Mouse (Mus musculus): ENCODE results near the gene BC005561.
A peak's percentile ranks its signal among the peaks of the same experiment; 100 is the strongest.

BC005561 gene

DNA sequence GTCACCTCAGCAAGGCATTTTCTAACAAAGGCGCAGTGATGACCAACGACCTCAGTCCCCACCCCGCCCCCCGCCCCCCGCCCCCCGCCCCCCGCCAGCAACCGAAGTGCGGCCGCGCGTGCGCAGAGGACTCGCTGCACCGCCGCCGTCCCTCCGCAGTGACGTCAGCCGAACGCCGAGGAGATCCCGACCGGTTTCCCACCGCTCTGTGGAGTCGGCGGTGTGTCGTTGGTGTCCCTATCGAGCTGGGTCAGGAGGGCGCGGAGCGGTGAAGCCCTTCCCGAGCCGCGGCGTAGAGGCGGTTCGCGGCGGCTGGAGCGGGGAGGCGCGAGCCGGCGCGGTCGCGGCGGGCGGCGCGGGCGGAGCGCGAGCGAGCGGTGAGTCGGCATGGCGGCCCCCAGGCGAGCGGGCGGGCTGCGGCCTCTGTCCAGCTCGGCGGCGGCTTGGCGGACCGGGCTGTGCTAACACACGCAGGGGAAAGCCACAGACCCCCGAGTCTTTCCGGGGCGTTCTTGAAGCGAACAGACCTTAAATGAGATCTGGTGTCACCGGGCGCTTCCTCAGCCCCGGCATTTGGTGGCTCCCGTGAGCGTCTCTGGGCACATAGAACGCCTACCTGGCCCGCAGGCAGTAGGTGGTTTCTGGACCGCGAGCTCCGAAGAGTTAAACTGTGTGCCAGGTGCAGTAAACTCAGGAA, at the start of gene BC005561:
BC005561 (plus strand) TSS at position 158 of the 697 bp plus-strand sequence.
- DNase-seq (ENCODE audit: low spot score) = peak; percentile 91

DNA sequence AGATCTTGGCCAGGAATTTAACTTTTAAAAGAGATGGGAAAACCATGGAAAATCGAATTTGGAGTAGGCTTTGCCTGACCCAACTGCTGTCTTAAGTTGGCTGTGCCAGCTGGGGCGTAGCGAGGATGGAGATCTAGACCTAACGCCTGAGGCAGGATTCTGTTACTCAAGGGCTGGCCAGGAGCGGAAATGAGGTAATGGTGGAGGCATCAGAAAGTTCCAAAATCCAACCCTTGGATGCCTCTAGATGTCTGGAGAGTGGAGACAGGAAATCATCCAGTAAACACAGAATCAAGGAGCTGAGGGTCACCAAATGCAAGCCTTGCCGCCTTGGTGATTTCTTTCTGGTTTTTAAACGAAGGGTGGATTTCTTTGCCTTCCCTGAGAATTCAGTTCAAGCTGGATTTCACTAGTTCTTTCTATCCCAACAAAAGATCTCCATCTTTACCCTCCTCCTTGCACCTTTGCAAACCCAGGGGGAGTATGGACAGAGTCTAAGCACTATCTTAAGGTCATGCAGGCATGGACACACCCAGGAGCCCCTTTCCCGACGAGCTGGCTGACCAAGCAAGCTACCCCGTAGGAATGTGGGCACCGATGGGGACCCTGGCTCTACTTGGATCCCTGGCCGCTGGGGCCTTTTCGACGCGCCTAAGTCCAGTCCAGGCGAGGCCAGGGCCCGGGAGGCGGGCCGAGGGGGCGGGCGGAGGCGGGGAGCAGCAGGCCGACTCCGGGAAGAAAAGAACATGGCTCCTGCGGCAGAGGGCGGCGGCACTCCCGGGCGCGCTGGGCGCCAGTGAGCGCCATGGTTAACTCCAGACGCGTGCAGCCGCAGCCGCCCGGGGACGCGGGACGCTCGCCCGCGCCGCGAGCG, 49.1 kb upstream of the BC005561 start, which contains the start of gene Pkd2:
Pkd2 (plus strand) TSS at position 619 of the 874 bp plus-strand sequence.
- peak; percentile 82 for DNase-seq (ENCODE audit: low spot score)

DNA sequence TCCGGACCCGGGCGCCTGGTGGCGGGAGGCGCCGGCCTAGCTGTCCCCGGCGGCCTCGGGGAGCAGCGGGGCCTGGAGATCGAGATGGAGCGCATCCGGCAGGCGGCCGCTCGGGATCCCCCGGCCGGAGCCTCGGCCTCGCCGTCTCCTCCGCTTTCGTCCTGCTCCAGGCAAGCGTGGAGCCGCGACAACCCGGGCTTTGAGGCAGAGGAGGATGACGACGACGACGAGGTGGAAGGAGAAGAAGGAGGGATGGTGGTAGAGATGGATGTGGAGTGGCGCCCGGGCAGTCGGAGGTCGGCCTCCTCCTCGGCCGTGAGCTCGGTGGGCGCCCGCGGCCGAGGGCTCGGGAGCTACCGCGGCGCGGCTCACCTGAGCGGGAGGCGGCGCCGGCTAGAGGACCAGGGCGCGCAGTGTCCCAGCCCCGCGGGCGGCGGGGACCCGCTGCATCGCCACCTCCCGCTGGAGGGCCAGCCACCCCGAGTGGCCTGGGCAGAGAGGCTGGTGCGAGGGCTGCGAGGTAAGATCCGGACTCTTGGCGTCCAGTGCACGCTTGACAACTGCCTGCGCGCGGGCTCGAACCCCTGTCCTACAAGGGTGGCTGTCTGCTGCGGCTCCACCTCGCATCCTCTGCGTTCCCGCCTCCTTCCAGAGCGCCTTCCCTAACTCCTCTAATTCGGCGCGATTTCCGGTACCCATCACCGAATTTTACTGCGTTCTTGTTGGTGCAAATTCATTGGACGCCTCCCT, 48.3 kb upstream of the BC005561 start:
- DNase-seq (ENCODE audit: low spot score) = peak; percentile 78

DNA sequence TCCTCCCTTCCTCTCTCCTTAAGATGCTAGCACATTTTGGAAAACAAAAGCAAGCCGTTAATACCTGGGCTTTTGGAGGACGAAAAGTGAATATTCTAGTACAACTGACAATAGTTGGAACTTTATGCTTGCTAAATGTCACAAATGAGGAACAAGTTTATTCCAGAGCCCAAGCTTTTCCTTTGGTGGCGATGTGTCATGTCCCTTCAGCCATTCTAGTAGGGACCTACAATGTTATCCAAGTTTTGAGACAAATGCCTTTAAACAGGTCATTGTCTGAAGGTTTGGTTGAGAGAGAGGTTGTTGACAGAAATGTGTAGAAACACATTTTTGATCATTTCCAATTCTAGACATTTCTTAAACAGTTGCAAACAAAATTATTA, 47.7 kb upstream of the BC005561 start:
- DNase-seq (ENCODE audit: low spot score) = no peak

DNA sequence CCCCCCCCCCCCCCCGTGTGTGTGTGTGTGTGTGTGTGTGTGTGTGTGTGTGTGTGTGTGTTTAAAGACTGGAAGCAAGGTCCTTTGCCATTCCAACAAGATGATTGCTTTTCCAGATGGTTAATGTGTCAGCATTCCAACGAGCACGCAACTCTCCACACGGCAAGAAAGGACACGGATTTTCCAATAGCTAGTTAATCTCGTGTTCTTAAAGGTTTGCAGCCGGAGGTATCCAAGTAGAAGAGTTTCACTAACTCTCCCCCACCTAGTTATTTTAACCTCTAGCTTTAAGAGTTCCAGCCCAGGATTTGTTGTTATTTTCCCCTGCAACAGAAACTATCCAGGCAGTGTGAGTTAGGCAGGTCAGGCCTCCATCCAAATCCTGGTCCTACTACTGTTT, 47.3 kb upstream of the BC005561 start:
- DNase-seq (ENCODE audit: low spot score) = peak; percentile 44

DNA sequence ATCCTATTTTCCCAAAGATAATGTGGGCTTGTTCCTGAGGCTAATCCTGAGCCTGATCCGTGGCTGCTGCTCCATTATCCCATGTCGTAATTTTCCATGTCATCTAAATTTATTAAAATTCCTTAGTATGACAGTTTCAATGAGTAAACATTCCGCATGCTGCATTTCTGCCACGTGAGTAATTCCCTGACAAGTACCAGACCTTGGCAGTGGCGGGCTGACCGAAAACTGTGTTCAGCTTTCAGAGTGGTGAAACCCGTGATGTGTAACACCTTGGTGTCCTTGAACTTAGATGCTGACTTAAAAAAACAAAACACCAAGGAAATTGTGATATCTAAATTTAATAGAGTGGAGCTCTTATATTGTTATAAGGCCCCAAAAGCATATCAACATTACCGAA, 42.9 kb upstream of the BC005561 start:
- no peak for DNase-seq (ENCODE audit: low spot score)

DNA sequence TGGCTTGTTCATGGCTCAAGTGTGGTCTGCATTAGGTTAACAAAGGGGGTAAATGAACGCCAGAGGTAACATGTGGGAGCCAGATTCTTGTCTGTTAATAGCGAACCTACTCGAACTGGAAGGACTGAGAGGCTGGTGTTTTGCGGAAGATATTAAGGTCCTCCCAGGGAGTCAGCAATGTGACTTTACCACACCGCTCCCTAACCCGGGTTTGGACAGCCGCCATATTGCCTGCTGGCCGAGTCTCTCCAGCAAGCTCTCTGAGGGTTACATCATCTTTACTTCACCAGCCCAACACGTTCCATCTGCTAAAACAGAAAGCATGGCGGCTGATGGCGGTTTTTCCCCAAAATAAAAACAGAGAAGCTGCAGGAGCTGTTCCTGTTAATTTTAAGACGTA, 42.4 kb upstream of the BC005561 start:
- DNase-seq (ENCODE audit: low spot score) = no peak

DNA sequence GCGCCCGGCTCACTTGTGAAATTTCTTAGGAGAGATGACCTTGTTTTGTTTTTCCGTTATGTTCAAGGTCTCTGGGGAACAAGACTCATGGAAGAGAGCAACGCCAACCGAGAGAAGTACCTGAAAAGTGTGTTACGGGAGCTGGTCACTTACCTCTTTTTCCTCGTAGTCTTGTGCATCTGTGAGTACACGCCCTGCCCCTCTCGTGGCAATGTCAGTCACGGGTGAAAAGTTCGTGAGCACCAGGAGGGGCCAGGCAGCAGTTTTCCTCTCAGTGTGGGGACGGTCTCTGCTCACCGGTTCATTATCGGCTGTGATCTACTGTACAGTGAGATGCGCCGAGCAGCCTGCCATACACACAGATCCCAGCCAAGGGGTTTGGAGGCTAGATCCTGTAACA, 41.3 kb upstream of the BC005561 start:
- DNase-seq (ENCODE audit: low spot score) = no peak

DNA sequence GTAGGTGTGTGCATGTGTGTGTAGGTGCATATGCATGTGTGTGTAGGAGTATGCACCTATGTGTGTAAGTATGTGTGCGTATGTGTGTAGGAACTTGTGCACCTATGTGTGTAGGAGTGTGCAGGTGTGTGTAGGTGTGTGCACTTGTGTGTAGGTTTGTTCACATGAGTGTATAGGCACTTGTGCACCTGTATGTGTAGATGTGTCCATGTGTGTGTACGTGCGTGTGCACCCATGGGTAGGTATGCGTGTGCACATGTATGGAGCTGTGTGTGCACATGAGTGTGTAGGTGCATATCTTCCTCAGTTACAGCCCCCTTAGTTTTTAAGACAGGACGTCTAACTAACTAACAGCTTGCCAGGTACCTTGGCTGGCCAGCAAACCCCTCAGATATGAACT, 39.6 kb upstream of the BC005561 start:
- DNase-seq (ENCODE audit: low spot score) = no peak

DNA sequence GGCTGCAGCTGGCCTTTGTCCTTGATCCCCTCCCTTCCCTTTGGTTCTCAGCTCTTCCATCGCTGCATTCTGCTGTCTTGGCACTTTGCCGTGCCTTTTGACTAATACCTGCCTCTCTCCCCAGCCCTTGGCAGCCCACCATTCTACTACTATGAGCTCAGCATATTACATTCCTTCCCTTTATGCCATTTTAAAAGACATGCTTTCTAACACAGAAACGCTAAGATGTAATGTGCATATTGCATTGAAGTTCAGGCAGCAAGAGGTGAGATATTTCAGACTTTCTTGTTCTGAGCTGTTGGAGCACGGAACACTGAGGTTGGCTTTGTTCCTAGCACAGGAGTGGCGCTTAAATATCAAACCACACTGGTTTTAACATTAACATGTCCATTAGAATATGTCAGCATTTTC, 37.2 kb upstream of the BC005561 start:
- DNase-seq (ENCODE audit: low spot score) = no peak

DNA sequence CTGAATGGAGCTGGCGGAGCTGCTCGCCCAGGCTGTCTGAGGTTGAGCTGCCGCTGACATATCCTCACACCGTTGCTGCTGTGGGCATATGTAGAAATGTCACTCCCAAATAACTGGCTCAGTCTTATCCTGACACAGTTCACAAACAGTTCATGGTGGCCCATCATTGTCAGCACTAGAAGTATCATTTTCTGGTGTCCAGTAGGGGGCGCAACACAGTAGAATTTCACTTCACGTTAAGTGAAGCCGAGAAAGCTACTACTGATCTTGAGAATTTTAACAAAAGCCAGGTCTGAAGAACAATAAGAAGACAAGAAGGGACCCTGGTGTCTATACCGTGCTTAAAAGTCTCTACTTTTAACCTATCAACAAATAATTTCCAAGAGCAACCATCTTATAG, 35.8 kb upstream of the BC005561 start:
- DNase-seq (ENCODE audit: low spot score) = no peak

DNA sequence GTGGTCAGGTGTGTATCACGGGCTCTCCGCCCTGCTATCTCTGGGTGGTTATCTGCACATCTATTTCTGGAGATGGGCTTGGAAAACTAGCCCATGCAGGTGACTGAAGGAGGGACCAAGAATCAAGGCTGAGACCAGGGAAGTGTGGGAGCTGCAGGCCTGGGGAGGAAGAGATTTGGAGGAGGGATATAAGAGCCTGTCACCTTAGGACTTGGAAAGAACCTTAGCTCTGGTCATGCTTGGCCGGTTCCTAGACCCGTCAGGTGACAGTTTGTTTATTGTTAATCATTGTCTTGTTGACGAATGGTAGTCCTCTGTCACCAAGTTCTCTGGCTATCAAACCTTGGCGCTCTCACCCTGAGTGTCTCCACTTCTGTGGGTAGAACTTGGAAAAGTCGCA, 27.8 kb upstream of the BC005561 start:
- no peak for DNase-seq (ENCODE audit: low spot score)

DNA sequence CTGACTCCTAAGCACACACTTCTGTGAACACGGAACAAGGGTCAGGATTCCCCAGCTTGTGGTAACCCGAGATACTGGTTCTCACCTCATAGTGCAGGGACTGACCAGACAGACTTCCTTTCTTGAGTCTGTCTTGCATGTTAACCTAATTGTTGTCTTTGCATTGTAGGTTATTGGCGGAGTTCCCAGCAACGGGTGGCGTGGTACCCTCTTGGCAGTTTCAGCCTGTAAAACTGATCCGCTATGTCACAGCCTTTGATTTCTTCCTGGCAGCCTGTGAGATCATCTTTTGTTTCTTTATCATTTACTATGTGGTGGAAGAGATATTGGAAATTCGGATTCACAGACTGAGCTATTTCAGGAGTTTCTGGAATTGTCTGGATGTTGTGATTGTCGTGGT, 25.3 kb upstream of the BC005561 start:
- no peak for DNase-seq (ENCODE audit: low spot score)

DNA sequence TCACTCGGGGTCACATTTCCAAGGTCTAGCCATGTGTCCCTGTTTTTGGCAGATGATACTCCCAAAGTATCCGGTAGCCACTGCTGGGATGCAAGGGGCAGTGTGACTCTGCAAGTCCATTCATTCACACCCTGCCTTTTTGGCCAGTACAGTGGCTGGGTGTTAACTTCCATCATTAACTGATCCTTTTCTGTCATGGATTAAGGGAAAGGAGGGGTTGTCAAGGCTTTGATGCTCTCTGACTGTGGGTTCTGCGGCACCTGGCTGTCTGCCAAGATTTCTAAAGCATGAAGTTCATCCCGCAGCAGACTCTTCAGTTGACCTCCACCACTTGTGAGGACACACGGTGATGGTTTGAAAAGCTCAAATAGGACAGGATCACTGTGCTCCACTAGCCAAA, 16.6 kb upstream of the BC005561 start:
- DNase-seq (ENCODE audit: low spot score) = no peak

DNA sequence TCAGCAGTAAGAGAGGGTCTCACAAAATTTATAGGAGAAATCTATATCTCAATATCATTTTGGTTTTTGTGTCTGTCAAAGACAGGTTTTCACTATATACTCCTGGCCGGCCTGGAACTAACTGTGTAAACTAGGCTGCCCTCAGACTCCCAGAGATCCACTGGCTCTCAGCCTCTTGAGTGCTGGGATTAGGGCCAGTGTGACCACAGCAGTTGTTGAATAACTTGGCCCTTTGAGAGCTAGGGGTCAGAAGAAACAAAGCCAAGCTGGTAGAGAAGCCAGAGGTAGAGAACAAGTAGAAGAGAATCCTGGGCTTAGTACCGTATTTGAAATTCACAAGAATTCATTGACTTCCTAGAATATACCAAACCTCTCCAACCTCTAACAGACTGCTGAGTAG, 3.3 kb upstream of the BC005561 start:
- DNase-seq (ENCODE audit: low spot score) = no peak

DNA sequence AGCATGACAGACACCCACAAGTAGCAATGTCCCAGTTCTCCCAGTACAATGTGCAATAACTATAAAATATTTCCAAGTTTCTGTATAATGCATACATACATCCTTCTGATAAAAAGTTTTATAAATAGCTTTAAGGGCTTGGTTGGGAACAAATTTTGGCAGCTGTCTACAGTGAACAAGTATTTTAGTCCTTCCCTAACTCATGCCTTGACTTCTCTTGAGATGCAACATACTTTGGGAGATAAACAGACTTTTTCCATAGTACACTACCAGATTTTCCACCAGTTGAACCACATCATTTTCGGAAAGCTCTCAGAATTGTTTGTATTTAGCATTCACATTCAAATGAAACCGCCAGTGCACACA, 340 bp upstream of the BC005561 start:
- no peak for DNase-seq (ENCODE audit: low spot score)

DNA sequence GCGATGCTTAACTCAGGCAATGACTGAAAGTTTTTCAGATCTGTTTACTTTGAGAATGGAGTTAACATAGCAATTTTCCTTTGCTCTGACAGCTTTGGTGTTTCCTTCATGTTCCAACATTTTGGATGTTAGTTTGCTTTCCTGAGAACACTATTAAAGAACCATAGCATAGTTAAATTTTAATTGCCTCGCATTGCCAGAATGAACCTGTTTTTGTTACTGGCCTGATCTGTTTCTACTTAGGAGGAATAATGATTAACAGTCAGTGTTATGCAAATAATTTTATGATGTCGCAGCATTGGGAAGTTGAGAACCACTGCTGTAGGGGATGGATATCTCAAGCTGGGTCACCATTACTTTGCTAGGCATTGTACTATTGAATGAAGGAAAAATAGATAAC, 3.1 kb downstream of the BC005561 start:
- no peak for DNase-seq (ENCODE audit: low spot score)

DNA sequence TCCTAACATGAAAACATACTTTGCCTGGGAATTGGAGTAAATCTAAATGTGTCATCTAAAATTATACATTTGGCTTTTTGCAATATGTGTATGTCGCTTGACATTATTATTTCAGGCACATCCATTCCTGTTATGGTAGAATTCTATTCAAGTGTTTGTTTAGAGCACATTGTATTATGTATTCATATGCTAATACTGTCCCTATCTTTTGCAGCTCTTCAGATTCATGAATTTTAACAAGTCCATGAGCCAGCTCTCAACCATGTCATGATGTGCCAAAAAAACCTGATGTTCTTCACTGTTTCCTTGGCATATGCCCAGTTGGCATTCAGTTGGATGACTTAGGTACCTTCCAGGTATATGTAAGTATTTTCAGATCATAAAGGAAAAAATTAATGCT, 30.5 kb downstream of the BC005561 start:
- no peak for DNase-seq (ENCODE audit: low spot score)

DNA sequence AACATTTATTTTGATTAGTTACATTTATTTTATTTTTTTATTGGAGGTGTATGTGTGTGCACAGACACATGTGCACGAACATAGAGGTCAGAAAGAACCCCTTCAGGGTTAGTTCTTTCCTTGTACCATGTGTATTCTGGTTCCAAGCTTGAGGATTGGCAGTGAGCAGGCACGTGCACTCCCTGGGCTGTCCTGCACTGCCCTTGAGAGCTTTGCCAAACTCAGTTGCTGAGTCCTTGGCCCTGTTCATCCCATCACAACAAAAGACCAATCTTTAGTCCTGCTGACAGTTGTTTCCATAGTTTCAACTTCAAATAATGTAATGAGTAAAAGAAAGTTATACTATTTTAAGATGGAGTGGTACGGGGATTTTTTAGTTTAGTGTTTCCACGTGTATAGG, 31.2 kb downstream of the BC005561 start:
- DNase-seq (ENCODE audit: low spot score) = no peak

DNA sequence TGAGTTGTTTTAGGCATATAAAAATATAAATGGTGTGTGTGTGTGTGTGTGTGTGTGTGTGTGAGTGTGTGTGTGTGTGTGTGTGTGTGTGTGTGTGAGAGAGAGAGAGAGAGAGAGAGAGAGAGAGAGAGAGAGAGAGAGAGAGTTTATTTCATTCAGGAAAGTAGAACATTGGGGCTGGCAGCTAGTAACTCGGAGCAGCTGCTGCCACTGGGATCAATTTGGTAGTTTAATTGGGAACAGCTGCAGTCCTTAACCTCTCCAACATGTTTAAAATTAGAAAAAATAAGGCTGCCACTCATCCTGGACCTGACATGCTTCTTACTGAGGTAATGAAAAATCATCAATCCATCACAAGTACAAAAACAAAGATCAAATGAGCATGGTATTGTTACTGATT, 59.9 kb downstream of the BC005561 start:
- DNase-seq (ENCODE audit: low spot score) = peak; percentile 51

DNA sequence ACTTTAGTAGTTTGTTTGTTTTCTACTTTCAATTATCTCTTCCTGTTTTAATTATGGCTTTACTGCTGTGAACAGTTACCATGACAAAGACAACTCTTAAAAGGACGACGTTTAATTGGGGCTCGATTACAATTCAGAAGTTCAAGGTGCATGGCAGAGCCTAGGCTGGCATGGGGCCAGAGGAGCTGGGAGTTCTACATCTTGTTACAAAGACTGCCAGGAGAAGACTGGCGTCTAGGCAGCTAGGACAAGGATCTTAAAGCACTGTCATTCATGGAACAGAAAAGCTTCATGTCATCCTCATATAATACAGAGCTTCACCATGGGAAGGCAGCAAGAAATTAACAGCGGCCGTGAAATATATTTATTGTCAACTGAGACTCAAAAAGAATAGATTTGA, 62.6 kb downstream of the BC005561 start:
- no peak for DNase-seq (ENCODE audit: low spot score)

DNA sequence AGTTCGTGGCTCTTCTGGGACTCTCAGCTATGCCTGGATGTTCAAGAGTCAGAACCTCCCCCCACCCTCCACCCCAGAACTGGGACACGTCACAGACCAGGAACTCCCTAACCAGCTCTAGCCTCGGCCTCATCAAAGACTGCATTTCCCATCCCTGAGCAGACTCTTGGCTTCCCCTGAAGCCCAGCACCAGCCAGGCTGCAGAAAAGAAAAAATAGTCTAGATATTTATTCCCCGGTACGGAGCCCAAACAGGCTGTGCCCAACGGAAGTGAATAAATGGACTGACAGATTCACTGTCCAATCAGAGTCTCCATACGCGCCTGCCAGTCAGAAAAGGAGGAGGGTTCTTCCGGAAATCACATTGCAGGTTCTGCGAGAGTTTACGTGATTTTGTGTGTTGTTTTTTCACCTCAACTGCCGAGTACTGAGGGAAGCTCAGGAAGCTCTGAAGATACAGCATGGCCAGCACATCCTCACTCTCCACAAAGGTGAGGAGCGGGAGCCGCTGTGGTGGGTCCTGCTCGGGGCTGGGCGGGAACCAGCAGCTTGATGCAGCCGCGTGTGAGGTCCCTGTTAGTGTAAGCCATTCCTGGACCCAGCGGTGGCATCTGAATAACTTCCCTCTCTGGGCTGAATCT, 63.2 kb downstream of the BC005561 start:
- peak; percentile 91 for DNase-seq (ENCODE audit: low spot score)

Data from embryo, embryonic 10.5 days (tissue).